Mouse (Mus musculus) lung, postnatal 14 days (tissue): Measurements from ENCODE around the gene Inca1.

ENCODE experiments used
- DNase-seq: peaks from one replicate; pipeline ENCODE4 v3.0.0; 2021

Inca1 gene

GRCm38 (mm10) chr11:70652029-70652883 is 47.7 kb downstream of the Inca1 start:
- no peak for DNase-seq

DNA sequence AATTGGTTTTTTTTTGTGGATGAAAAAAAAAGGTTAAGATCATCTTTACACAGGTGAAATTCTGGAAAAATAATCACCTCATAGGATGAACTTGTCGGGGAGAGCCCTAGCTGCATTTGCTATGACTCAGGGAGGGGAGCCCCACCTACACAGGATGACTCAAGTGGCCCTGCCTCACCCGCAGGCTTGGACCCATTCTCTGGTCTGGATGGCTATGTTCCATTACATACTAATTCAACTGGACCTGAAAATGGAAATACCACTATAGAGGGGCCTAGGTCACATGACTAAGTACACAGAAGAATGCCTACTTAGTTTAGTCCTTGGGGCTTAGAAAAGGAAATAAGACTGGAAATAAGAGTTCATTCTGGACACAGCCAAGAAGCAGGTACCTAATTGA is 48.6 kb downstream of the Inca1 start:
- DNase-seq: no peak

DNA sequence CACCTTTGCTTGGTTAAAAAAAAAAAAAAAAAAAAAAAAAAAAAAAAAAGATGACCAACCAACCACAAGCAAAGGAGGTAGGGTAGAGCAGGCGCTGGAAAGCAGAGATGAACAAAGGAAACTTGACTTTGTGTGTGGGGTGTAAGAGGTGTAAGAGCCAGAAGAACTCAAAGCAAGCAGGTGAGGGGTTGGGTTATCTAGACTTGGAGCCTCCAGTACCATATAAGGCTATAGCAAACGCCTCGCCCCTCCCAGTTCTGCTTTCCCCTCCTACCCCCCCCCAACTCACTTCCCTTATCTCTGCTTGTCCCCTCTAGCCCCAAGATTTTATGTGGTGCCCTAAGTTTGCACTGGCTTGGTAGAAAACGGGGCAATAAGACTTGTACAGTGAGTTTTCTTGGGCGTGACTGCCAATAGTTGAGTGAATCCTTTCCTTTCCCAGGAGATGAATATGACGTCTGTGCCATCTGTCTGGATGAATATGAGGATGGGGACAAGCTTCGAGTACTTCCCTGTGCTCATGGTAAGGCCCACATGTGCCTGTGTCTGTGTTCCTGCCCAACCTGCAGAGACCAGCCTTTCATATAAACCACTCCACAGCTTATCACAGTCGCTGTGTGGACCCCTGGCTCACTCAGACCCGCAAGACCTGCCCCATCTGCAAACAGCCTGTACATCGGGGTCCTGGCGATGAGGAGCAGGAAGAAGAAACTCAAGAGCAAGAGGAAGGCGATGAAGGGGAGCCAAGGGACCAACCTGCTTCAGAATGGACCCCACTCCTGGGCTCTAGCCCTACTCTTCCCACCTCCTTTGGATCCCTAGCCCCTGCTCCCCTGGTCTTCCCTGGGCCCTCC is 49.4 kb downstream of the Inca1 start:
- DNase-seq: no peak

GRCm38 (mm10) chr11:70649185-70649734 is 50.7 kb downstream of the Inca1 start:
- no peak for DNase-seq

- no peak for DNase-seq
Observed at GRCm38 (mm10) chr11:70648512-70648911, 51.4 kb downstream of the Inca1 start.

GRCm38 (mm10) chr11:70647716-70648420 is 52.1 kb downstream of the Inca1 start:
- no peak for DNase-seq

DNA sequence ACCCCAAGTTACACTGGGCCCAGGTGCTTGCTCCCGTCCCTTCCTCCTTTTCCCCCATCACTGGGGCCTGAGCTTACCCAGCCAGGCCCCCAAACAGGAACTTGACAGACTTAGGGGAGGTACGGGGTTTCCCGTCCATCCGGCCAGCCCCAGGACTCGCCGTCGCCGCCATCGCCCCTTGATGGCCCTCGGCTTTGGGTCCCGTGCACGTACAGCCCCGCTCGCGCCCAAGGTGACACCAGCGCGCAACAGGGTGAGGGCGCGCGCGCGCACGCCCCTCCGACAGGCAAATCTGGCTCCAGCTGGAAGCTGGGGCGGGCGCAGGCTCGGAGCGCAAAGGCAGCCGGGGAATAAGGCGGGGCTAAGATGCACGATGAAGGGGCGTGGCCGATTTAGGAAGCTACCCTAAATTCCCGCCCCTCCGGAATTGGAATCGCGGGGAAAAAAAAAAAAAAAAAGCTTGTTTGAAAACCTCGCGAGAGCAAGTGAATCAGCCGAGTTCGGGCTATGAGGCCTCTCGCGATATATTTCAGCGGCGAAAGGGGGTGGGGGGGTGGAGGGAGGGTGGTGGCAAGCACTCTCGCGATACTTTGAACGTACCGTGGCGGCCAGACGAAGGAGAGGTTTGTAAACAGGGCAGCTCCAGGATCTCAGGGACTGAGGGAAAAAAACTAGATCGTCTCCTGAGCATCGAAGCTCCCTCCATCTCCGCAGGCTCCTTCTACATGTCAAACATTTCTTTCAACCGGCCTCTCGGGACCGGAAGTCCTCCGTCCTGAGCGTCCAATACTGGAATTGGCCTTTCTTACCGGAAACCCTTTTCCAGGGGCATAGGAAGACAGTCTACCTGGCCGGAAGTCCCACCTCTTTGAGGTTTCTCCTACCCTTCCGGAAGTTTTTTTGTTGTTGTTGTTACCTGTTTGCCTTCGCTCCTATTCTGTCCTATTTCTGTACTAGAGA is 53.0 kb downstream of the Inca1 start, which contains the start of the genes Rnf167 and Slc25a11:
TSS of gene Rnf167 (plus strand) at position 545 of the 960 bp plus-strand sequence.
TSS of gene Slc25a11 (minus strand) at position 789 of the 960 bp plus-strand sequence.
- peak; percentile 97 for DNase-seq

GRCm38 (mm10) chr11:70646259-70646555 is 53.7 kb downstream of the Inca1 start:
- no peak for DNase-seq

DNA sequence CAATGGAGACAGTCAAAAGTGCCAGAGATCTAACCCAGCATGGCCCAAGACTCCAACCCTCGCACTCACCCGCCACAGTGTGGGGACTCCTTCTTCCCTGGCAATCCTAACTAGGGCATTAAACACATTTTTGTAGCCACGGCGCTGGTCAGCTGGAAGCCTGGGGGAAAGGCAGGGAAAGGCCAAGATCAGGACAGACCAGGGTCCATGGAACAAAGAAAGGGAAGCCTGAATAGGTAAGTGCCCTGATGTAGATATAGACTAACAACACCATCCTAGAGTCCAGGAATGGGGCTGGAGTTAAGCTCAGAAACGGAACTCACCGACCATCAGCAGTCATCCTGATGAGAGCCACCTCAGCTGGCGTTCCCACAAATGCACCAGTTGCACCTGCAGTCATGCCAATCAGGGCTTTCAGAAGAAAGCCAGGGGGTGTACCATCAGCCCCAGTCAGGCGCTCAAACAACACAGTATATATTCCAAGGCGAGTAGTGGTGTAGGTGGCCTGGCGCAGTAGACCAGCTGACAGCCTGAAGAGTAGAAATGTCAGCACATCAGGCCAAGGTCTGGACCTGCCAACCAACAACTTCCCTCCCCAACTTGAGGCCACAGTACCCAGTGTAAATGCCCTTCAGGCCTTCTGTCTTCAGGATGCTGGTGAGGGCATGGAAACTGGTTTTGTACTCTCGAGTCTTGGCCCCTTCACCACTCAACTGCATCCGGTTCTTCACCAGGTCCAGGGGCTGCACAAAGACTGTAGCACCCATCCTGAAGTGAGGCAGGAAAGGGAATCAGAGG is 54.3 kb downstream of the Inca1 start:
- DNase-seq: no peak

DNA sequence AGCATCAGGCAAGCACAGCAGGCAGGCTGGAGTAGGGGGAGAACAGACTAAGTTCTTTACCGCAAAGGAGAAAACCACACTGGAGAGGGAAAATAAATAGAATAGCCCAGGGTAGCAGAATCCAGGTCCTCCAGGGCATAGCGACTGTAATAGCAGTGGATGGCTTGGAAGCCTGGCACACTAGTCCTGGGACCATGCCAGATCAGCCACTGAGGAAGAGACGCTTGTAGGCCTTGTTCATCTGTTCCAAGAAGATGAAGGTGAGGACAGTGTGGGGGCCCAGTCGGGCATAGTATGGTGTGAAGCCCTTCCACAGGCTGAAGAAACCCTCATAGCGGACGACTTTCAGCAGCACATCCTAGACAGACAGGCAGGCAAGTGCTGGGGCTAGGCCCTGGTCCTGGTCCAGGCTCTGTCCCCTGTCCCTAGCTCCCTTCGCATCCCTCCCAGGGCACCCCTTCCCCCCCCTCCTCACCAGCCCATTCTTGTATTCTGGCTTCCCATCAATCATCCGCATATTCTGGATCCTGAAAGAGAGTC is 55.3 kb downstream of the Inca1 start:
- no peak for DNase-seq

- DNase-seq: no peak
Observed at GRCm38 (mm10) chr11:70643051-70643450, 56.9 kb downstream of the Inca1 start.

GRCm38 (mm10) chr11:70641241-70641640 is 58.7 kb downstream of the Inca1 start:
- no peak for DNase-seq

DNA sequence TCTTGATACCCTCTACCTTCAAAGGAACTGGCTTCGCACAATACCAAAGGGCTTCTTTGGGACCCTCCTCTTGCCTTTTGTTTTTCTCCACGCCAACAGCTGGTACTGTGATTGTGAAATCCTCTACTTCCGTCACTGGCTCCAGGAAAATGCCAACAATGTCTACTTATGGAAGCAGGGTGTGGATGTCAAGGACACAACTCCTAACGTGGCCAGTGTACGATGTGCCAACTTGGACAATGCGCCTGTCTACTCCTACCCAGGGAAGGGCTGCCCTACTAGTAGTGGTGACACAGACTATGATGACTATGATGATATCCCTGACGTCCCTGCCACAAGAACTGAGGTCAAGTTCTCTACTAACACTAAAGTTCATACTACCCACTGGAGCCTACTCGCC is 60.0 kb downstream of the Inca1 start:
- no peak for DNase-seq

- DNase-seq: no peak
Observed at GRCm38 (mm10) chr11:70638714-70639278, 61.2 kb downstream of the Inca1 start, which contains the start of gene Gp1ba. Gene Gp1ba, plus strand, starts transcription at chr11:70639122.
